Mouse (Mus musculus) layer of hippocampus, adult 11-12 months (tissue): ENCODE measurements at regions not wholly inside any gene's neighbourhood (a gene's known extent, or its start where the extent isn't known, plus 50 kb on each side); places are given as distances from the start of the nearest gene placed in this dataset.
"Not testable (repeated sequence)": the region's sequence is repeated elsewhere in the genome, so short reads cannot be mapped to it uniquely, and the experiment has no call there.

Experiments used
- DNase-seq: peaks from one replicate; pipeline ENCODE4 v3.0.0; 2022; ENCODE audit warnings: low spot score

GRCm38 (mm10) chr3:31708367-31708766, 193.9 kb upstream of the Kcnmb2 start:
- not testable (repeated sequence) for DNase-seq

- DNase-seq, result peak; percentile 4
Measured at GRCm38 (mm10) chr3:31741289-31741688, 161.0 kb upstream of the Kcnmb2 start.

DNA sequence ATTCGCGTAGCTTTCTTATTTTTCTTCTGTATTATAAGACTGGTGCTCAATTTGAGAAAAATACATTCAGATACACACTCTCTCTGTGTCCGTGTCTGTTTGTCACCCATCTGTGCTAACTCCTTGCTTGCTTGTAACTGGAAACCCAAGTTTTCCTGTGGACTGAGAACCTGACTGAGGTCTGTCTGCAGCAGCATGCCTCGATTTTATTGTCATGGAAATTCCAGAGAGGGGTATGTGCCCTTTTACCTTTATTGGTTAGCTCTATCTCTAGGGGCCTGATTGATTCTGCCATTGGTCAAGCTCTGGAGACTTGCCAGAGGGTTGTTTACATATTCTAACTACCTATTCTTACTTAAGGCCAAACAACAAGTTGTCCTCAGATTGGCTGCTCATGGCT, 146.4 kb upstream of the Kcnmb2 start:
- DNase-seq, result no peak

DNA sequence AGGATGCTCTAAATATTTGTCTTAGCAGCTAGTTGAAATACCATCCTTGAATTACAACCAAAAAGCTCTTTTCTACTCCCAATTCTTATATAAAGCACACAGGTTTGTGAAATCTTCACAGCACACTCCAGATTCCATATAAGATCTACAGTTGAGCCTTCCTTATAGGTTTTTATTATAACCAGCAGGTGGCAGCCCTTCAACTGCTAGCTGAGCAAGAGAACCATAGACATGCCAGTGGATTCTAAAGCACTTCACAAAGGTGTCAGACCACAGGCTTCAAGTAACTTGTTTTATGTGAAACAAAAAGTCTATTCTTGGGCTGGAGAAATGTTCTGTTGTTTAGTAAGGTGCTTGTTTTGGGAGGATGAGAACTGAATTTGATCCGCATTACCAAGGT, 133.1 kb upstream of the Kcnmb2 start:
- DNase-seq, result peak; percentile 10

- DNase-seq, result peak; percentile 53
Measured at GRCm38 (mm10) chr3:31790342-31790970, 111.9 kb upstream of the Kcnmb2 start.

DNA sequence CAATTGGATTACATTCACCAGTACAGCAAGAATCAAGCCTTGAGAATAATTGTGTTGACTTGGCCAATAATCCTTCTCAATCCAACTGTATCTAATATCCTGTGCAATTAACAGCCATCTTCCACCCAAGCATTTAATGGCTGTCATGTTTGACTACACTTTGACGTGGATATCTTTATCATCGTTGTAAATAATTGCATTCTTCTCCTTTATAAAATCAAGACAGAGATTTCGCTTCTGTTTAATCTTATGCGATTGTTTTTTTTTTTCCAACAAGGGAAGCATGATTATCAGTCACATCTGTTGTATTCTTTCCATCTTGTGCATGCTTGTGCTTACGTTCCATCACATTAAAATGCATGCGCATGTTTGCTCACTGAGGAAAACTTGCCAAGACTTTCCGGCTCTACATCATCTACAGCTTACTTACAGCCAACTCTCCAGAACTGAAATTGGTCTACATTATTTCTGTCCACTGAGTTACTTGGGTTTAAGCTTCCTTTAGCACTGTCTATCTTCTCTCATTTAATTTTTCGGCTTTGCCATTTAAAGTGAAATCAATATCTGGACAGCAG, 108.8 kb upstream of the Kcnmb2 start:
- DNase-seq, result no peak

GRCm38 (mm10) chr3:31796621-31797020, 105.7 kb upstream of the Kcnmb2 start:
- DNase-seq, result no peak

DNA sequence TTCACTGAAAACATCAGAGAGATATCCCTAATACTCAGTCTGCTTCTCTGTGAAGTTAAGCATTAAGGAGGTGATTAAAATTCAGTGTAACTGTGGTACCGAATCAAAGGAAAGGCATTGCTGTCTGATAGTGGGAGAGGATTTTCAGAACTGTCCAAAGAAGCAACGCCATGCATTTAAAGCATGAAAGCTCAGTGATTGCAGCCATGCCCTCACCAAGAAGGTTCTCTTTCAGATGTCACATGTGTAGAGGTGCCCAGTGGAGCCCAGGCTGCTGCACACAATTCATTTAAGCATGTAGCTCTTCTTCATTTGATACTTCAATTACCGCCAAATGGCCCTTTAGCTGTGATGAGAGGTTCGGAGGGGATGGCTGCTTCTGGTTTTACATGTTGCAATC, 103.1 kb upstream of the Kcnmb2 start:
- no peak for DNase-seq

DNA sequence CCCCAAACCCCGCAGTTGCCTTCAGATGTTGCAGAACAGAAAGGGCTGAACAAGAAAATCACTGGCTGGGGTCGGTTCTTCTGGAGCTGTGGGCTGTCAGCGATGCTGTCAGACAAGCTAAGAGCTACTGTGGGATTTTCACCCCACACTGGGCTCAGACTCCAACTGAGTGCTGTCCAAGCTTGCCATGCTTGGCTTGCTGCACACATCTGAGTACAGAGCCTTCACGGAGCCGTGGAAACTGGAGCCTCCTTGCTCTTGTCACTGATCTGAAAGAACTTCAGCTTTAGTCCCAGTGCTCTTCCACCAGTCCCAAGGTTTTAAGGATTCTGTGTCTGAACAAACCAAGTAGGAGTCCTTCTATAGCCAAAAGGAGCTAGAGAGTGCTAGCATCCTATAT, 98.3 kb upstream of the Kcnmb2 start:
- DNase-seq, result no peak

DNA sequence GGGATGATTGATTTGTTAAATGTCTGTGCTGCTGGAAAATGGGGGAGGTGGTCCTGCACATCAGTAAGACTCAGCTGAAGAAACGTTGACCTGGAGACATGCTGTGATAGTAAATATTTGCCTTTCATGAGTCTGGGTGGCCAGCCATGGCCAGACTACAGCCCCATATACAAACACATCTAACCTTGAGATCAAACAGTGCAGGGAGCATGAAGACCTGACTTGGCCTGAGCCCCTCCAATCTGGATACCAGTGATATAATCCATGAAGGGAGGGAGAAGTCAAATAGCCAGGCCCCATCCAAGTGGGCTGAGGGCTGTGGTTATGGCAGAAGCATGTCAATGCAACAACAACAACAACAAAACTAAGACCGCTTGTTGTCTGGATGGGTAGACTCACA, 94.6 kb upstream of the Kcnmb2 start:
- DNase-seq, result no peak

DNA sequence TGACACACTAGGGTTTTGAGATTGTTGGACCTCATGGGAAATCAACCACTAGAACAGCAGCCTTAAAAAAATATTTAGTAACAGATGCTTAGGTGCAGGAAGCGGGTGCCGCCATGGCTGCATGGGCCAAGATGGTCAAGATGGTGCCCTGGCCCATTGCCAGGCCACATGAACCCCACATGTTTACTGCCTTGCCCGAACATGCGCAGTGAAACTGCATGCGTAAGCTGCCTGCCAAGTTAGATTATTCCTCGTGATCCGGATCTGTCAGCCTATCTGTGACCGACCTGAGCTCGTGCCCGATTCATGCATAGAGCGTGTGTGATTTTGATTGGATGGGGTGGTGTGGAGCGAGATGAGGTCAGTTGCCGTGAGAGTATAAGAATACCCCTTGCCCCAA, 93.2 kb upstream of the Kcnmb2 start:
- not testable (repeated sequence) for DNase-seq

GRCm38 (mm10) chr3:31811232-31811631, 91.1 kb upstream of the Kcnmb2 start:
- peak; percentile 6 for DNase-seq

- DNase-seq, result no peak
Measured at GRCm38 (mm10) chr3:31831913-31832312, 70.4 kb upstream of the Kcnmb2 start.

DNA sequence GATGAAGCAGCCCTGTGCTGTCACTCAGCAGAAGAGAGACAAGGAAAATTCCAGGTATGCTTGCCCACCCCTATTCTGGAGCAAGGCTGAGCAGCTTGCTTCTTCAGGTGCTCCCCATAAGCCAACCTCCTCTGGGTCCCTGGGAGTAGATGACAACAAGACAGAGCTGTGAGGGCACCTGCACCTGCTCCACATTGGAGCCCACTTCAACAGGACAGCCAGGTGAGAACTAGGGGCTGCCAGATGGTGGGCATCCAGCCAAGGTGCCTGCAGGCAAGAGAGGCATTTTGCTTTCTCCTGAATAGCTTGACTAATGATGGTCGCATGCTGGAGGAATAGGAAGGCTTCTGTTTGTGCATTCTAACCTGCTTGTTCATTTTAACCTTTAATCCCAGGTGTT, 61.1 kb upstream of the Kcnmb2 start:
- DNase-seq, result no peak

DNA sequence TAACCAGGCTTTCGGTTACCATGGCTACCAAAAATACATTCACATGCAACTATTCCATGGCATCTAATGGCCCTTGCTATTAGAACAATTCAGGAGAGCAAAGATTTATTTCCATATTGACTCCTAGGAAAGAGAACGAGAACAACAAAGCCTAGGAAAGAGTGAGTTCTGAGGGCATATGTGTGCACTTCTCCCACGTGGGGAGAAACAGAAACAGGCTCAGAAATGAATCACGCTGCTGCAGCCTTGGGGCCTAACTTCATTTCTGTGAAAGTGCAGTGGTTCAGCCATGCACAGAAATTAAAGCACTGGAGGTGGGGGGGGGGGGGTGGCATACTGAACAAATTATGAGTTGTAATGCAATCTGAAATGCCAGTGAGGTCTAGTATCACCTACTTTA, 55.2 kb upstream of the Kcnmb2 start:
- DNase-seq, result no peak
